Mouse (Mus musculus) lung, postnatal 0 days (tissue): ENCODE results near the gene 1700019A02Rik.

Experiments
- CTCF ChIP-seq: IDR thresholded peaks from 2 replicates; pipeline ENCODE4 v1.5.1; 2016; ENCODE audit warnings: antibody characterized with exemption, mild to moderate bottlenecking
- EP300 ChIP-seq: IDR thresholded peaks from 2 replicates; pipeline ENCODE4 v1.6.1; 2016; ENCODE audit warnings: antibody characterized with exemption, mild to moderate bottlenecking, control low read depth

DNA sequence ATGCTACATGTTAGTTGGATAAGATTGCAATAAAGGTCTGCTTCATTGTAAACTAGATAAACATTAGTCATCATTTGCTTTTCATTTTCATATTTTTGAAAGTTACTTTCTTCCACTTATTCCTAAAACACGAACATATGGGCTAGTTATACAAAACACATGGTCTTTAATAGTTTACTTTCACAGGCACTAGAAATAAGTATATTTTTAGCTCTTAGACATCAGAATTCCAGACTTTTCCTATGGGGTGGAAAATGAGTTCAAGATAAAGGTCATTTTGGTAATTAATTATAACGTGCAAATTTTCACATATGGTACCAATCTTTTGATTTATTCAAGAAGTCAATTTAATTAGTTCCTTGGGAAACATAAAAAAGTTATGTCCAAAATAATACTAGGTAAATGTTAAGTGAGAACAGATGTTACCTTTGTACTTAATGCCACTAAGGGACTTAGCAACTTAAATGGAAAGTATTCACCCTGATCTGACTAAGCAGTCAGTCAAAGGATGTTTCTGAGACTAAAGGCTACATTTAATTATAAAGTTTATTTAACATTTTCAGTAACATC is 14.3 kb upstream of the 1700019A02Rik start:
- no peak for TF ChIP-seq CTCF
- TF ChIP-seq EP300 = no peak
